Mouse (Mus musculus): ENCODE measurements around the gene Irak1. TPM values are rescaled to one million over a fixed set of nuclear protein-coding genes. Genes with fewer than 3 reads are reported as not detected.

Gene Irak1
- polyA plus RNA-seq (2014; fragmentation: Illumina TruSeq; extraction: RNeasy Lipid Tissue Mini Kit (QIAGEN cat#74804); ENCODE audit: low read depth, low replicate concordance) = 137 TPM

GRCm38 (mm10) chrX:74023188-74024049 lies at the start of gene Irak1:
TSS of gene Irak1 (minus strand) at chrX:74023918.

GRCm38 (mm10) chrX:73966248-73967176 lies 57.2 kb downstream of the Irak1 start, which contains the start of gene Hcfc1:
TSS of gene Hcfc1 (minus strand) at chrX:73966357.

Other genes with a start within 250 kb of the Irak1 start
- gene Srpk3, start 249.5 kb downstream of the Irak1 start, polyA plus RNA-seq (2014; fragmentation: Illumina TruSeq; extraction: RNeasy Lipid Tissue Mini Kit (QIAGEN cat#74804); ENCODE audit: low read depth, low replicate concordance) = 1.7 TPM
- gene Idh3g, start 237.0 kb downstream of the Irak1 start, polyA plus RNA-seq (2014; fragmentation: Illumina TruSeq; extraction: RNeasy Lipid Tissue Mini Kit (QIAGEN cat#74804); ENCODE audit: low read depth, low replicate concordance) = 154 TPM
- 363 TPM for gene Ssr4, start 236.9 kb downstream of the Irak1 start, polyA plus RNA-seq (2014; fragmentation: Illumina TruSeq; extraction: RNeasy Lipid Tissue Mini Kit (QIAGEN cat#74804); ENCODE audit: low read depth, low replicate concordance)
- gene Pdzd4, start 198.9 kb downstream of the Irak1 start, polyA plus RNA-seq (2014; fragmentation: Illumina TruSeq; extraction: RNeasy Lipid Tissue Mini Kit (QIAGEN cat#74804); ENCODE audit: low read depth, low replicate concordance) = 2.1 TPM
- not detected for gene Avpr2, start 131.8 kb downstream of the Irak1 start, polyA plus RNA-seq (2014; fragmentation: Illumina TruSeq; extraction: RNeasy Lipid Tissue Mini Kit (QIAGEN cat#74804); ENCODE audit: low read depth, low replicate concordance)
- gene L1cam, start 127.8 kb downstream of the Irak1 start, polyA plus RNA-seq (2014; fragmentation: Illumina TruSeq; extraction: RNeasy Lipid Tissue Mini Kit (QIAGEN cat#74804); ENCODE audit: low read depth, low replicate concordance) = 3.0 TPM
- gene Arhgap4, start 102.0 kb downstream of the Irak1 start, polyA plus RNA-seq (2014; fragmentation: Illumina TruSeq; extraction: RNeasy Lipid Tissue Mini Kit (QIAGEN cat#74804); ENCODE audit: low read depth, low replicate concordance) = 7.3 TPM
- 54.4 TPM for gene Naa10, start 102.0 kb downstream of the Irak1 start, polyA plus RNA-seq (2014; fragmentation: Illumina TruSeq; extraction: RNeasy Lipid Tissue Mini Kit (QIAGEN cat#74804); ENCODE audit: low read depth, low replicate concordance)
- 40.5 TPM for gene Renbp, start 93.1 kb downstream of the Irak1 start, polyA plus RNA-seq (2014; fragmentation: Illumina TruSeq; extraction: RNeasy Lipid Tissue Mini Kit (QIAGEN cat#74804); ENCODE audit: low read depth, low replicate concordance)
- 48.2 TPM for gene Hcfc1, start 57.6 kb downstream of the Irak1 start, polyA plus RNA-seq (2014; fragmentation: Illumina TruSeq; extraction: RNeasy Lipid Tissue Mini Kit (QIAGEN cat#74804); ENCODE audit: low read depth, low replicate concordance)
- 1.7 TPM for gene Opn1mw, start 103.5 kb upstream of the Irak1 start, polyA plus RNA-seq (2014; fragmentation: Illumina TruSeq; extraction: RNeasy Lipid Tissue Mini Kit (QIAGEN cat#74804); ENCODE audit: low read depth, low replicate concordance)
- 25.6 TPM for gene Mecp2, start 111.4 kb upstream of the Irak1 start, polyA plus RNA-seq (2014; fragmentation: Illumina TruSeq; extraction: RNeasy Lipid Tissue Mini Kit (QIAGEN cat#74804); ENCODE audit: low read depth, low replicate concordance)
- not detected for gene Tex28, start 143.9 kb upstream of the Irak1 start, polyA plus RNA-seq (2014; fragmentation: Illumina TruSeq; extraction: RNeasy Lipid Tissue Mini Kit (QIAGEN cat#74804); ENCODE audit: low read depth, low replicate concordance)
- 0.27 TPM for gene Tktl1, start 153.3 kb upstream of the Irak1 start, polyA plus RNA-seq (2014; fragmentation: Illumina TruSeq; extraction: RNeasy Lipid Tissue Mini Kit (QIAGEN cat#74804); ENCODE audit: low read depth, low replicate concordance)
- 382 TPM for gene Flna, start 225.9 kb upstream of the Irak1 start, polyA plus RNA-seq (2014; fragmentation: Illumina TruSeq; extraction: RNeasy Lipid Tissue Mini Kit (QIAGEN cat#74804); ENCODE audit: low read depth, low replicate concordance)
- 49.6 TPM for gene Emd, start 230.8 kb upstream of the Irak1 start, polyA plus RNA-seq (2014; fragmentation: Illumina TruSeq; extraction: RNeasy Lipid Tissue Mini Kit (QIAGEN cat#74804); ENCODE audit: low read depth, low replicate concordance)
- 3,160 TPM for gene Rpl10, start 246.9 kb upstream of the Irak1 start, polyA plus RNA-seq (2014; fragmentation: Illumina TruSeq; extraction: RNeasy Lipid Tissue Mini Kit (QIAGEN cat#74804); ENCODE audit: low read depth, low replicate concordance)

Data from adipose tissue, adult 10 weeks (tissue).